Mouse (Mus musculus): ENCODE results near the gene Itgam. TPM values are rescaled to one million over a fixed set of nuclear protein-coding genes. Genes with fewer than 3 reads are reported as not detected.
A peak's percentile ranks its signal among the peaks of the same experiment; 100 is the strongest.
"Not testable (repeated sequence)": the region's sequence is repeated elsewhere in the genome, so short reads cannot be mapped to it uniquely, and the experiment has no call there.

Itgam gene
- polyA plus RNA-seq, 1 experiment = 3.3 TPM

GRCm38 (mm10) chr7:128033616-128034015 lies 28.8 kb upstream of the Itgam start:
- Histone ChIP-seq H3K36me3 (ENCODE audit: control insufficient read depth, insufficient read depth, low read length) (no peaks in the 10 kb centered on the region), H3K4me3 (ENCODE audit: low read depth, low read length) (no peak overlapping the region), H3K27me3 (ENCODE audit: control insufficient read depth, insufficient read depth, low read length) (no peaks in the 10 kb centered on the region), H3K4me1 (ENCODE audit: control insufficient read depth, insufficient read depth, insufficient read length, low read length) (peaks cover 18% of the 10 kb centered on the region; the same call in 1 of the 2 replicates), H3K27ac (ENCODE audit: insufficient read depth, low read depth, low read length) (peak overlapping the region; percentile 99)
- 58% methylated on average over 4 of the region's 4 CpGs for WGBS
- no peak for TF ChIP-seq CTCF (IDR thresholded peaks at IDR 0.05; ENCODE audit: extremely low read depth, insufficient read length, insufficient replicate concordance, low read depth, low read length)
- no peak for TF ChIP-seq POLR2A (IDR thresholded peaks at IDR 0.05; ENCODE audit: low read depth, low read length)

- H3K27ac ChIP-seq (ENCODE audit: insufficient read depth, low read depth, low read length); H3K36me3 ChIP-seq (ENCODE audit: control insufficient read depth, insufficient read depth, low read length); H3K4me1 ChIP-seq (ENCODE audit: control insufficient read depth, insufficient read depth, insufficient read length, low read length); H3K4me3 ChIP-seq (ENCODE audit: low read depth, low read length); H3K27me3 ChIP-seq (ENCODE audit: control insufficient read depth, insufficient read depth, low read length): not testable (repeated sequence)
- 78% methylated on average over 15 of the region's 15 CpGs for WGBS
These were observed 20.1 kb upstream of the Itgam start for GRCm38 (mm10) chr7:128042161-128042820.

GRCm38 (mm10) chr7:128044142-128044785 lies 18.2 kb upstream of the Itgam start:
- H3K27me3 ChIP-seq (ENCODE audit: control insufficient read depth, insufficient read depth, low read length) = no peaks in the 10 kb centered on the region
- no peaks in the 10 kb centered on the region for H3K36me3 ChIP-seq (ENCODE audit: control insufficient read depth, insufficient read depth, low read length)
- TF ChIP-seq POLR2A (IDR thresholded peaks at IDR 0.05; ENCODE audit: low read depth, low read length) (no peak), CTCF (IDR thresholded peaks at IDR 0.05; ENCODE audit: extremely low read depth, insufficient read length, insufficient replicate concordance, low read depth, low read length) (no peak)
- WGBS = 28% methylated on average over 4 of the region's 4 CpGs
- H3K4me1 ChIP-seq (ENCODE audit: control insufficient read depth, insufficient read depth, insufficient read length, low read length) = peaks cover 9% of the 10 kb centered on the region; the same call in 1 of the 2 replicates
- peak overlapping the region; percentile 35 for H3K4me3 ChIP-seq (ENCODE audit: low read depth, low read length)
- H3K27ac ChIP-seq (ENCODE audit: insufficient read depth, low read depth, low read length) = peak overlapping the region; percentile 44

GRCm38 (mm10) chr7:128045640-128046039 lies 16.8 kb upstream of the Itgam start:
- Histone ChIP-seq H3K27me3 (ENCODE audit: control insufficient read depth, insufficient read depth, low read length) (no peaks in the 10 kb centered on the region), H3K36me3 (ENCODE audit: control insufficient read depth, insufficient read depth, low read length) (no peaks in the 10 kb centered on the region)
- 78% methylated on average over 2 of the region's 2 CpGs for WGBS

GRCm38 (mm10) chr7:128048819-128049218 lies 13.6 kb upstream of the Itgam start:
- peaks cover 23% of the 10 kb centered on the region; the same call in 1 of the 2 replicates for H3K4me1 ChIP-seq (ENCODE audit: control insufficient read depth, insufficient read depth, insufficient read length, low read length)
- 56% methylated on average over 4 of the region's 4 CpGs for whole genome bisulfite sequencing
- no peak overlapping the region for H3K4me3 ChIP-seq (ENCODE audit: low read depth, low read length)
- H3K27ac ChIP-seq (ENCODE audit: insufficient read depth, low read depth, low read length) = peak overlapping the region; percentile 68
- H3K27me3 ChIP-seq (ENCODE audit: control insufficient read depth, insufficient read depth, low read length) = no peaks in the 10 kb centered on the region
- no peaks in the 10 kb centered on the region for H3K36me3 ChIP-seq (ENCODE audit: control insufficient read depth, insufficient read depth, low read length)
- TF ChIP-seq POLR2A (IDR thresholded peaks at IDR 0.05; ENCODE audit: low read depth, low read length) (no peak), CTCF (IDR thresholded peaks at IDR 0.05; ENCODE audit: extremely low read depth, insufficient read length, insufficient replicate concordance, low read depth, low read length) (no peak)

More at GRCm38 (mm10) chr7:128045640-128046039, 16.8 kb upstream of the Itgam start:
- H3K4me3 ChIP-seq (ENCODE audit: low read depth, low read length) = no peak overlapping the region
- TF ChIP-seq POLR2A (IDR thresholded peaks at IDR 0.05; ENCODE audit: low read depth, low read length) (no peak), CTCF (IDR thresholded peaks at IDR 0.05; ENCODE audit: extremely low read depth, insufficient read length, insufficient replicate concordance, low read depth, low read length) (no peak)
- H3K4me1 ChIP-seq (ENCODE audit: control insufficient read depth, insufficient read depth, insufficient read length, low read length) = peaks cover 16% of the 10 kb centered on the region; the same call in 1 of the 2 replicates
- H3K27ac ChIP-seq (ENCODE audit: insufficient read depth, low read depth, low read length) = no peak overlapping the region

GRCm38 (mm10) chr7:128049254-128049653 lies 13.2 kb upstream of the Itgam start:
- Histone ChIP-seq H3K4me1 (ENCODE audit: control insufficient read depth, insufficient read depth, insufficient read length, low read length) (peaks cover 20% of the 10 kb centered on the region; the same call in 1 of the 2 replicates), H3K36me3 (ENCODE audit: control insufficient read depth, insufficient read depth, low read length) (no peaks in the 10 kb centered on the region), H3K27ac (ENCODE audit: insufficient read depth, low read depth, low read length) (0 out of 2 replicates have a peak overlapping the region, but pooled peaks have one; percentile 27), H3K4me3 (ENCODE audit: low read depth, low read length) (no peak overlapping the region), H3K27me3 (ENCODE audit: control insufficient read depth, insufficient read depth, low read length) (no peaks in the 10 kb centered on the region)
- no peak for TF ChIP-seq POLR2A (IDR thresholded peaks at IDR 0.05; ENCODE audit: low read depth, low read length)
- TF ChIP-seq CTCF (IDR thresholded peaks at IDR 0.05; ENCODE audit: extremely low read depth, insufficient read length, insufficient replicate concordance, low read depth, low read length) = no peak
- 67% methylated on average over 2 of the region's 2 CpGs for WGBS

- no peak overlapping the region for H3K27ac ChIP-seq (ENCODE audit: insufficient read depth, low read depth, low read length)
- 65% methylated on average over 4 of the region's 4 CpGs for WGBS
- no peak for TF ChIP-seq CTCF (IDR thresholded peaks at IDR 0.05; ENCODE audit: extremely low read depth, insufficient read length, insufficient replicate concordance, low read depth, low read length)
- no peak for TF ChIP-seq POLR2A (IDR thresholded peaks at IDR 0.05; ENCODE audit: low read depth, low read length)
- no peak overlapping the region for H3K4me3 ChIP-seq (ENCODE audit: low read depth, low read length)
- H3K27me3 ChIP-seq (ENCODE audit: control insufficient read depth, insufficient read depth, low read length) = no peaks in the 10 kb centered on the region
- peaks cover 18% of the 10 kb centered on the region; the same call in 1 of the 2 replicates for H3K4me1 ChIP-seq (ENCODE audit: control insufficient read depth, insufficient read depth, insufficient read length, low read length)
- H3K36me3 ChIP-seq (ENCODE audit: control insufficient read depth, insufficient read depth, low read length) = no peaks in the 10 kb centered on the region
These were observed 11.7 kb upstream of the Itgam start for GRCm38 (mm10) chr7:128050739-128051138.

Measured in small intestine, adult 2 months (tissue).